Mouse (Mus musculus): ENCODE results near the gene Auts2. TPM values are rescaled to one million over a fixed set of nuclear protein-coding genes. Genes with fewer than 3 reads are reported as not detected.
A peak's percentile ranks its signal among the peaks of the same experiment; 100 is the strongest.

The Auts2 gene
- polyA plus RNA-seq, 1 experiment from 2014 or later = 75.0 TPM

- Histone ChIP-seq H3K4me2 (ENCODE audit: low read length) (no peak overlapping the region), H3K36me3 (ENCODE audit: control insufficient read depth, insufficient read depth, low read length) (no peaks in the 10 kb centered on the region), H3K27me3 (ENCODE audit: control insufficient read depth, insufficient read depth, low read length) (no peaks in the 10 kb centered on the region), H3K9me3 (ENCODE audit: control insufficient read depth, low read length) (no peaks in the 10 kb centered on the region), H3K4me3 (replicated peaks; ENCODE audit: low read depth, low read length) (no peak overlapping the region), H3K9ac (replicated peaks; ENCODE audit: low read length) (no peak overlapping the region), H3K27ac (replicated peaks; ENCODE audit: low read depth, low read length) (no peak overlapping the region), H3K4me1 (ENCODE audit: control insufficient read depth, insufficient read depth, low read length) (no peaks in the 10 kb centered on the region)
- WGBS = 95% methylated on average over 3 of the region's 3 CpGs
- DNase-seq = no peak
- no peak for ATAC-seq (ENCODE audit: low FRiP score, low TSS enrichment)
Measured at GRCm38 (mm10) chr5:131906313-131906712, 636.8 kb downstream of the Auts2 start.

GRCm38 (mm10) chr5:131904478-131904877, 638.7 kb downstream of the Auts2 start:
- Histone ChIP-seq H3K9ac (replicated peaks; ENCODE audit: low read length) (no peak overlapping the region), H3K4me2 (ENCODE audit: low read length) (no peak overlapping the region), H3K27me3 (ENCODE audit: control insufficient read depth, insufficient read depth, low read length) (no peaks in the 10 kb centered on the region), H3K4me3 (replicated peaks; ENCODE audit: low read depth, low read length) (no peak overlapping the region), H3K36me3 (ENCODE audit: control insufficient read depth, insufficient read depth, low read length) (no peaks in the 10 kb centered on the region), H3K4me1 (ENCODE audit: control insufficient read depth, insufficient read depth, low read length) (no peaks in the 10 kb centered on the region), H3K9me3 (ENCODE audit: control insufficient read depth, low read length) (no peaks in the 10 kb centered on the region), H3K27ac (replicated peaks; ENCODE audit: low read depth, low read length) (no peak overlapping the region)
- no peak for ATAC-seq (ENCODE audit: low FRiP score, low TSS enrichment)
- WGBS = 80% methylated on average over 10 of the region's 10 CpGs
- DNase-seq = no peak

GRCm38 (mm10) chr5:131898048-131898638, 645.0 kb downstream of the Auts2 start:
- ATAC-seq (ENCODE audit: low FRiP score, low TSS enrichment) (no peak), DNase-seq (no peak)
- WGBS = 85% methylated on average over 4 of the region's 4 CpGs
- H3K27ac ChIP-seq (replicated peaks; ENCODE audit: low read depth, low read length) = no peak overlapping the region
- H3K4me1 ChIP-seq (ENCODE audit: control insufficient read depth, insufficient read depth, low read length) = no peaks in the 10 kb centered on the region
- no peak overlapping the region for H3K4me3 ChIP-seq (replicated peaks; ENCODE audit: low read depth, low read length)
- no peak overlapping the region for H3K4me2 ChIP-seq (ENCODE audit: low read length)
- no peaks in the 10 kb centered on the region for H3K9me3 ChIP-seq (ENCODE audit: control insufficient read depth, low read length)
- H3K9ac ChIP-seq (replicated peaks; ENCODE audit: low read length) = no peak overlapping the region
- H3K36me3 ChIP-seq (ENCODE audit: control insufficient read depth, insufficient read depth, low read length) = no peaks in the 10 kb centered on the region
- H3K27me3 ChIP-seq (ENCODE audit: control insufficient read depth, insufficient read depth, low read length) = no peaks in the 10 kb centered on the region

- DNase-seq (no peak), ATAC-seq (ENCODE audit: low FRiP score, low TSS enrichment) (no peak)
- Histone ChIP-seq H3K36me3 (ENCODE audit: control insufficient read depth, insufficient read depth, low read length) (no peaks in the 10 kb centered on the region), H3K9me3 (ENCODE audit: control insufficient read depth, low read length) (no peaks in the 10 kb centered on the region), H3K4me3 (replicated peaks; ENCODE audit: low read depth, low read length) (no peak overlapping the region), H3K9ac (replicated peaks; ENCODE audit: low read length) (no peak overlapping the region), H3K27ac (replicated peaks; ENCODE audit: low read depth, low read length) (no peak overlapping the region), H3K4me1 (ENCODE audit: control insufficient read depth, insufficient read depth, low read length) (peaks cover 1% of the 10 kb centered on the region; the same call in 1 of the 2 replicates), H3K27me3 (ENCODE audit: control insufficient read depth, insufficient read depth, low read length) (no peaks in the 10 kb centered on the region), H3K4me2 (ENCODE audit: low read length) (no peak overlapping the region)
- 94% methylated on average over 3 of the region's 3 CpGs for WGBS
Measured at GRCm38 (mm10) chr5:131886636-131887035, 656.5 kb downstream of the Auts2 start.

- Histone ChIP-seq H3K27ac (replicated peaks; ENCODE audit: low read depth, low read length) (no peak overlapping the region), H3K36me3 (ENCODE audit: control insufficient read depth, insufficient read depth, low read length) (no peaks in the 10 kb centered on the region), H3K4me2 (ENCODE audit: low read length) (no peak overlapping the region), H3K9me3 (ENCODE audit: control insufficient read depth, low read length) (no peaks in the 10 kb centered on the region), H3K9ac (replicated peaks; ENCODE audit: low read length) (no peak overlapping the region), H3K4me3 (replicated peaks; ENCODE audit: low read depth, low read length) (no peak overlapping the region), H3K4me1 (ENCODE audit: control insufficient read depth, insufficient read depth, low read length) (peaks cover 4% of the 10 kb centered on the region), H3K27me3 (ENCODE audit: control insufficient read depth, insufficient read depth, low read length) (no peaks in the 10 kb centered on the region)
- DNase-seq (no peak), ATAC-seq (ENCODE audit: low FRiP score, low TSS enrichment) (no peak)
Measured at GRCm38 (mm10) chr5:131876569-131876968, 666.6 kb downstream of the Auts2 start.

- no peak for ATAC-seq (ENCODE audit: low FRiP score, low TSS enrichment)
- WGBS = 87% methylated on average over 4 of the region's 4 CpGs
- H3K4me1 ChIP-seq (ENCODE audit: control insufficient read depth, insufficient read depth, low read length) = peaks cover 10% of the 10 kb centered on the region
Measured at GRCm38 (mm10) chr5:131875976-131876375, 667.2 kb downstream of the Auts2 start.

GRCm38 (mm10) chr5:131873116-131873515, 670.0 kb downstream of the Auts2 start:
- Histone ChIP-seq H3K9me3 (ENCODE audit: control insufficient read depth, low read length) (no peaks in the 10 kb centered on the region), H3K9ac (replicated peaks; ENCODE audit: low read length) (no peak overlapping the region), H3K4me2 (ENCODE audit: low read length) (no peak overlapping the region), H3K27ac (replicated peaks; ENCODE audit: low read depth, low read length) (no peak overlapping the region), H3K4me1 (ENCODE audit: control insufficient read depth, insufficient read depth, low read length) (peaks cover 17% of the 10 kb centered on the region), H3K27me3 (ENCODE audit: control insufficient read depth, insufficient read depth, low read length) (no peaks in the 10 kb centered on the region), H3K36me3 (ENCODE audit: control insufficient read depth, insufficient read depth, low read length) (no peaks in the 10 kb centered on the region), H3K4me3 (replicated peaks; ENCODE audit: low read depth, low read length) (no peak overlapping the region)
- ATAC-seq (ENCODE audit: low FRiP score, low TSS enrichment) = no peak
- DNase-seq = no peak
- WGBS = 70% methylated on average over 4 of the region's 4 CpGs

More at GRCm38 (mm10) chr5:131875976-131876375, 667.2 kb downstream of the Auts2 start:
- H3K9ac ChIP-seq (replicated peaks; ENCODE audit: low read length) = no peak overlapping the region
- H3K27ac ChIP-seq (replicated peaks; ENCODE audit: low read depth, low read length) = no peak overlapping the region
- no peak for DNase-seq
- H3K27me3 ChIP-seq (ENCODE audit: control insufficient read depth, insufficient read depth, low read length) = no peaks in the 10 kb centered on the region
- no peaks in the 10 kb centered on the region for H3K36me3 ChIP-seq (ENCODE audit: control insufficient read depth, insufficient read depth, low read length)
- H3K4me2 ChIP-seq (ENCODE audit: low read length) = no peak overlapping the region
- no peak overlapping the region for H3K4me3 ChIP-seq (replicated peaks; ENCODE audit: low read depth, low read length)
- H3K9me3 ChIP-seq (ENCODE audit: control insufficient read depth, low read length) = no peaks in the 10 kb centered on the region

- Histone ChIP-seq H3K27me3 (ENCODE audit: control insufficient read depth, insufficient read depth, low read length) (no peaks in the 10 kb centered on the region), H3K9ac (replicated peaks; ENCODE audit: low read length) (no peak overlapping the region), H3K27ac (replicated peaks; ENCODE audit: low read depth, low read length) (no peak overlapping the region), H3K4me2 (ENCODE audit: low read length) (no peak overlapping the region), H3K9me3 (ENCODE audit: control insufficient read depth, low read length) (no peaks in the 10 kb centered on the region), H3K36me3 (ENCODE audit: control insufficient read depth, insufficient read depth, low read length) (no peaks in the 10 kb centered on the region), H3K4me1 (ENCODE audit: control insufficient read depth, insufficient read depth, low read length) (peaks cover 23% of the 10 kb centered on the region), H3K4me3 (replicated peaks; ENCODE audit: low read depth, low read length) (no peak overlapping the region)
- DNase-seq (no peak), ATAC-seq (ENCODE audit: low FRiP score, low TSS enrichment) (no peak)
- 82% methylated on average over 11 of the region's 11 CpGs for WGBS
Measured at GRCm38 (mm10) chr5:131869711-131870499, 673.2 kb downstream of the Auts2 start.

GRCm38 (mm10) chr5:131865200-131865599, 677.9 kb downstream of the Auts2 start:
- no peaks in the 10 kb centered on the region for H3K9me3 ChIP-seq (ENCODE audit: control insufficient read depth, low read length)
- peak overlapping the region; percentile 55; the same call in 1 of the 2 replicates for H3K27ac ChIP-seq (replicated peaks; ENCODE audit: low read depth, low read length)
- 51% methylated on average over 5 of the region's 5 CpGs for WGBS
- peak; percentile 53 for DNase-seq
- H3K4me1 ChIP-seq (ENCODE audit: control insufficient read depth, insufficient read depth, low read length) = peaks cover 12% of the 10 kb centered on the region
- no peak overlapping the region for H3K4me2 ChIP-seq (ENCODE audit: low read length)
- H3K9ac ChIP-seq (replicated peaks; ENCODE audit: low read length) = no peak overlapping the region
- no peak overlapping the region for H3K4me3 ChIP-seq (replicated peaks; ENCODE audit: low read depth, low read length)
- no peak for ATAC-seq (ENCODE audit: low FRiP score, low TSS enrichment)
- H3K27me3 ChIP-seq (ENCODE audit: control insufficient read depth, insufficient read depth, low read length) = no peaks in the 10 kb centered on the region
- H3K36me3 ChIP-seq (ENCODE audit: control insufficient read depth, insufficient read depth, low read length) = no peaks in the 10 kb centered on the region
